Mouse (Mus musculus): ENCODE results near the gene Hcrt. TPM values are rescaled to one million over a fixed set of nuclear protein-coding genes. Genes with fewer than 3 reads are reported as not detected.

Gene Hcrt
- polyA plus RNA-seq (2012; rRNA removed) = 0.36 TPM in 1 of 2 replicates, not detected in the other

GRCm38 (mm10) chr11:100762831-100763230 lies at the start of gene Hcrt:
Hcrt (minus strand) TSS chr11:100762931.
- Histone ChIP-seq H3K36me3 (ENCODE audit: control insufficient read depth, insufficient read depth, low read length) (no peaks in the 10 kb centered on the region), H3K27ac (ENCODE audit: control insufficient read depth, insufficient read depth, low read depth, low read length) (no peak within 1 kb of the TSS), H3K27me3 (ENCODE audit: control insufficient read depth, insufficient read depth, low read length) (no peaks in the 10 kb centered on the region; the same call in 1 of the 2 replicates), H3K4me3 (ENCODE audit: control insufficient read depth, low read depth, low read length) (peak within 1 kb of the TSS; percentile 70), H3K4me1 (ENCODE audit: control insufficient read depth, insufficient read depth, low read length) (peaks cover 21% of the 10 kb centered on the region)
- TF ChIP-seq POLR2A (IDR thresholded peaks at IDR 0.05; ENCODE audit: control insufficient read depth, low read depth, low read length) = no peak
- no peak for TF ChIP-seq CTCF (IDR thresholded peaks at IDR 0.05; ENCODE audit: control insufficient read depth, insufficient read depth, insufficient replicate concordance, low read depth, low read length)

- no peaks in the 10 kb centered on the region for H3K4me1 ChIP-seq (ENCODE audit: control insufficient read depth, insufficient read depth, low read length)
- H3K36me3 ChIP-seq (ENCODE audit: control insufficient read depth, insufficient read depth, low read length) = no peaks in the 10 kb centered on the region
- TF ChIP-seq CTCF (IDR thresholded peaks at IDR 0.05; ENCODE audit: control insufficient read depth, insufficient read depth, insufficient replicate concordance, low read depth, low read length) = peak; percentile 50; the same call in 1 of the 2 replicates
- TF ChIP-seq POLR2A (IDR thresholded peaks at IDR 0.05; ENCODE audit: control insufficient read depth, low read depth, low read length) = no peak
- H3K27me3 ChIP-seq (ENCODE audit: control insufficient read depth, insufficient read depth, low read length) = no peaks in the 10 kb centered on the region
- no peak overlapping the region for H3K4me3 ChIP-seq (ENCODE audit: control insufficient read depth, low read depth, low read length)
- no peak overlapping the region for H3K27ac ChIP-seq (ENCODE audit: control insufficient read depth, insufficient read depth, low read depth, low read length)
Observed at GRCm38 (mm10) chr11:100811132-100811531, 48.4 kb upstream of the Hcrt start.

GRCm38 (mm10) chr11:100810516-100810915 lies 47.8 kb upstream of the Hcrt start:
- Histone ChIP-seq H3K36me3 (ENCODE audit: control insufficient read depth, insufficient read depth, low read length) (no peaks in the 10 kb centered on the region), H3K27me3 (ENCODE audit: control insufficient read depth, insufficient read depth, low read length) (no peaks in the 10 kb centered on the region), H3K27ac (ENCODE audit: control insufficient read depth, insufficient read depth, low read depth, low read length) (no peak overlapping the region), H3K4me1 (ENCODE audit: control insufficient read depth, insufficient read depth, low read length) (no peaks in the 10 kb centered on the region), H3K4me3 (ENCODE audit: control insufficient read depth, low read depth, low read length) (no peak overlapping the region)
- TF ChIP-seq POLR2A (IDR thresholded peaks at IDR 0.05; ENCODE audit: control insufficient read depth, low read depth, low read length) (no peak), CTCF (IDR thresholded peaks at IDR 0.05; ENCODE audit: control insufficient read depth, insufficient read depth, insufficient replicate concordance, low read depth, low read length) (no peak)

GRCm38 (mm10) chr11:100806380-100807305 lies 43.9 kb upstream of the Hcrt start:
- Histone ChIP-seq H3K27ac (ENCODE audit: control insufficient read depth, insufficient read depth, low read depth, low read length) (no peak overlapping the region), H3K27me3 (ENCODE audit: control insufficient read depth, insufficient read depth, low read length) (no peaks in the 10 kb centered on the region), H3K36me3 (ENCODE audit: control insufficient read depth, insufficient read depth, low read length) (no peaks in the 10 kb centered on the region), H3K4me1 (ENCODE audit: control insufficient read depth, insufficient read depth, low read length) (no peaks in the 10 kb centered on the region), H3K4me3 (ENCODE audit: control insufficient read depth, low read depth, low read length) (no peak overlapping the region)
- TF ChIP-seq CTCF (IDR thresholded peaks at IDR 0.05; ENCODE audit: control insufficient read depth, insufficient read depth, insufficient replicate concordance, low read depth, low read length) = no peak
- no peak for TF ChIP-seq POLR2A (IDR thresholded peaks at IDR 0.05; ENCODE audit: control insufficient read depth, low read depth, low read length)

GRCm38 (mm10) chr11:100805535-100805934 lies 42.8 kb upstream of the Hcrt start:
- Histone ChIP-seq H3K27ac (ENCODE audit: control insufficient read depth, insufficient read depth, low read depth, low read length) (no peak overlapping the region), H3K36me3 (ENCODE audit: control insufficient read depth, insufficient read depth, low read length) (no peaks in the 10 kb centered on the region), H3K27me3 (ENCODE audit: control insufficient read depth, insufficient read depth, low read length) (no peaks in the 10 kb centered on the region), H3K4me3 (ENCODE audit: control insufficient read depth, low read depth, low read length) (no peak overlapping the region), H3K4me1 (ENCODE audit: control insufficient read depth, insufficient read depth, low read length) (no peaks in the 10 kb centered on the region)
- no peak for TF ChIP-seq POLR2A (IDR thresholded peaks at IDR 0.05; ENCODE audit: control insufficient read depth, low read depth, low read length)
- TF ChIP-seq CTCF (IDR thresholded peaks at IDR 0.05; ENCODE audit: control insufficient read depth, insufficient read depth, insufficient replicate concordance, low read depth, low read length) = no peak

- Histone ChIP-seq H3K36me3 (ENCODE audit: control insufficient read depth, insufficient read depth, low read length) (no peaks in the 10 kb centered on the region), H3K4me3 (ENCODE audit: control insufficient read depth, low read depth, low read length) (no peak overlapping the region), H3K4me1 (ENCODE audit: control insufficient read depth, insufficient read depth, low read length) (no peaks in the 10 kb centered on the region), H3K27ac (ENCODE audit: control insufficient read depth, insufficient read depth, low read depth, low read length) (no peak overlapping the region), H3K27me3 (ENCODE audit: control insufficient read depth, insufficient read depth, low read length) (no peaks in the 10 kb centered on the region)
- TF ChIP-seq POLR2A (IDR thresholded peaks at IDR 0.05; ENCODE audit: control insufficient read depth, low read depth, low read length) = no peak
- TF ChIP-seq CTCF (IDR thresholded peaks at IDR 0.05; ENCODE audit: control insufficient read depth, insufficient read depth, insufficient replicate concordance, low read depth, low read length) = no peak
Observed at GRCm38 (mm10) chr11:100804409-100804808, 41.7 kb upstream of the Hcrt start.

- H3K27ac ChIP-seq (ENCODE audit: control insufficient read depth, insufficient read depth, low read depth, low read length) = no peak overlapping the region
- TF ChIP-seq CTCF (IDR thresholded peaks at IDR 0.05; ENCODE audit: control insufficient read depth, insufficient read depth, insufficient replicate concordance, low read depth, low read length) = no peak
- no peak for TF ChIP-seq POLR2A (IDR thresholded peaks at IDR 0.05; ENCODE audit: control insufficient read depth, low read depth, low read length)
- no peak overlapping the region for H3K4me3 ChIP-seq (ENCODE audit: control insufficient read depth, low read depth, low read length)
- no peaks in the 10 kb centered on the region for H3K27me3 ChIP-seq (ENCODE audit: control insufficient read depth, insufficient read depth, low read length)
- H3K36me3 ChIP-seq (ENCODE audit: control insufficient read depth, insufficient read depth, low read length) = no peaks in the 10 kb centered on the region
- no peaks in the 10 kb centered on the region for H3K4me1 ChIP-seq (ENCODE audit: control insufficient read depth, insufficient read depth, low read length)
Observed at GRCm38 (mm10) chr11:100799426-100799825, 36.7 kb upstream of the Hcrt start.

All from testis, adult 2 months (tissue).